Mouse (Mus musculus) spleen, postnatal 4 days (tissue): ENCODE measurements around the gene Fn3krp.
A peak's percentile ranks its signal among the peaks of the same experiment; 100 is the strongest.

Experiments used
- DNase-seq, 2 experiments: peaks; one replicate each; pipeline ENCODE4 v3.0.0; 2022; ENCODE audit warnings: low spot score in 2 of 2

Gene Fn3krp

GRCm38 (mm10) chr11:121442076-121442475 lies 20.9 kb downstream of the Fn3krp start:
- no peak for DNase-seq

DNA sequence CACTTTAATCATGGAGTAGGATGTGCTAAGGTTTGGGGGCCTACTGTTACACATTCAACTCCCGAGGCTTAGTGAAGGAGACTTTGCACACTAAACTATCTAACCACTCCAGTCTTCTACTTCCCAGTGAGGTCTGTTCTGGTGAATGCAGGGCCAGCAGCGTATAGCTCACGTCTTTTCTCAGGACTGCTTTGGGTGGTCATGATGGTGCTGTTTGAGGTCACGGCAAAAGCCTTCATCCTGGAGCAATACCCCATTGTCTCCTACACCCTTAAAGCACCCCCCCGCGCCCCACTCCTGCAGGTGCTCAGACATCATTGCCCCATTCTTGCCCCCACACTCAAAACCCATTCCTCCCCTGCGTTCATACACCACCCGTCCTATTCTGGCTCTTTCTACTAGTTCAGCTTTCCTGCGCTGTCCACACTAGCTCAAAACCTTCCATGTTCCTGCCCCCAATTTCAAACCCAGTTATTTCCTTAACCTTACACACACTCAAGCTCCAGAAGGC lies 30.1 kb downstream of the Fn3krp start:
- no peak for DNase-seq

- peak; percentile 94 to 97 for DNase-seq
Observed at GRCm38 (mm10) chr11:121451753-121452635, 30.8 kb downstream of the Fn3krp start, which contains the start of gene Tbcd. Tbcd (plus strand) TSS chr11:121451949.

GRCm38 (mm10) chr11:121457874-121458273 lies 36.7 kb downstream of the Fn3krp start:
- DNase-seq: no peak

DNA sequence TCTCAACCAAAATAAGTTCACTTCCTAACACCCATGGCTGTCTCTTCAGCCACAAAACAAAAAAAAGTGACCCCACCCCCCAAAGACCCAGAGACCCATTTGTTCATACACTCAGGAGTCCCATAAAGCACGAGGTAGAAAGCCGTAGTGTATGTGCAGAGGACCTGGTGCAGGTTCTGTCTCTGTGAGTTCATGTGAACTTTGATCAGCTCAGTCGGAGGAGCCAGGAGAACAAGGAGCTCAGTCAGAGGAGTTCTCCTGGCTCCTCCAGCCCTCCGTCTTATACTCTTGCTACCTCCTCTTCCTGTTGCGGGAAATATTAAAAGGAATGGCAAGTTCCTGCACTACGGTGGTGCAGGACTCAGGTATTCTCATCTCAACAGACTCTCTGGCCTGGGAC lies 46.2 kb downstream of the Fn3krp start:
- DNase-seq: no peak

DNA sequence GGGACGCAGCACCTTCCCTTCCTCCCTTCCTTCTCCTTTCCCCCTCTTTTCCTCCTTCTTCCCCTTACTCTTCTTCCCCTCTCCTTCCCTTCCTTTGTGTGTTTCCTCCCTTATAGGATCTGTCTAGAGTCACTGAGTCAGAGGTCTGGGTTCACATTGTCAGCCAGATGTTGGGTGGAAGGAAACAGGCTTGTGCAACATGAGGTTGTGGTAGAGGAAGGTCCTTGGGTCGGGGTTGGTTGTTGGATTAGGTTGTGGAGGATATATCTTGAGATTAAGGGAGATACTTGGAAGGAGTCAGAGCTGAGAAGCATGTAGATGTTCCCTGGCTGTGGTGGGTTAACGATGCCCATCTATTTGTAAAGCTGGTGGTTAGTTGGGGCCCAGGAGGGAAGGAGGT lies 53.6 kb downstream of the Fn3krp start:
- DNase-seq: no peak

DNA sequence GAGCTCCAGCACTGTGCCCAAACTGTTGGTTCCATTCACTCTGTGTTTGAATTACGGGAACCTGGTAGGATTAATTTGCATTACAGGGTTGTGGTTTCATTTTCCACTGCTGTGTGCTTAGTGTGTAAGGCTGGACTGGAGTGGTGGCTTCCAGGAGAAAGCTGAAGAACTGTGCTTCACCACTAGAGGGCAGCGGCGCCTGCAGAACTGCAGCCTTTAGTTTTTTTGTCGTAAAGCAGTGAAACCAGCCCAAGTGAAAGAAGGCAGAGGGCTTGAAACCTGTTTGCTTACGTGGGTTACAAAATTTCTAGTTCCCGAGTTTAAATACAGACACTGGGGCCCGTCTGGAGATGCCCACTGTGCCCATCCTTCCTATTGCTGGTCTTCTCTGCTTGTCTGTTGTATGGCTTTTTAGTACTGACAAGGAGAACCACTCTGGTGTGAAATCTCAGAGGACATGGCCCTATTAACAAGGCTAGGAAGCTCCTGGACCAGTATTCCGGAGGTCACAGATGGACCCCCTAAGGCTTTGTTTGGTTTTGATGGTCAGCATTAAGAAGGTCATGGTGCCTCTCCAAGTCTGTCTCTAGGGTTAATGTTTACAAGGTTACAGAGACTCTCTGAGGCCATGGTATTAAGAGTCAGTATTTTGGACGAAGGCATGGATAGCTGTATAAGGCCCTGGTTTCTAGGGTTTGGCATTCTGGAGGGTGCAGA lies 54.7 kb downstream of the Fn3krp start:
- DNase-seq: peak; percentile 77 to 91

- DNase-seq: no peak
Observed at GRCm38 (mm10) chr11:121479476-121480203, 58.4 kb downstream of the Fn3krp start.
